Mouse (Mus musculus) layer of hippocampus, postnatal 25 days (tissue): ENCODE measurements at regions not wholly inside any gene's neighbourhood (a gene's known extent, or its start where the extent isn't known, plus 50 kb on each side); places are given as distances from the start of the nearest gene placed in this dataset.
"Not testable (repeated sequence)": the region's sequence is repeated elsewhere in the genome, so short reads cannot be mapped to it uniquely, and the experiment has no call there.

ENCODE experiments used
- DNase-seq, 2 experiments: peaks; one replicate each; pipeline ENCODE4 v3.0.0; 2022; ENCODE audit warnings: mixed read lengths in 2 of 2, low spot score in 1 of 2; ENCODE audit errors: extremely low spot score in 1 of 2

GRCm38 (mm10) chr14:19080001-19080400 lies 185.9 kb upstream of the Ube2e2 start:
- not testable (repeated sequence) for DNase-seq

GRCm38 (mm10) chr14:19041984-19042760 lies 148.1 kb upstream of the Ube2e2 start:
- peak; percentile 60 to 68 for DNase-seq

GRCm38 (mm10) chr14:19020102-19020501 lies 126.0 kb upstream of the Ube2e2 start:
- DNase-seq: no peak

- DNase-seq: no peak
Observed at GRCm38 (mm10) chr14:19015406-19015805, 121.3 kb upstream of the Ube2e2 start.

- DNase-seq: not testable (repeated sequence)
Observed at GRCm38 (mm10) chr14:19013558-19013957, 119.5 kb upstream of the Ube2e2 start.

- peak; percentile 7 to 14 for DNase-seq
Observed at GRCm38 (mm10) chr14:18983901-18984300, 89.8 kb upstream of the Ube2e2 start.

- no peak for DNase-seq
Observed at GRCm38 (mm10) chr14:18963864-18964263, 69.8 kb upstream of the Ube2e2 start.

GRCm38 (mm10) chr14:18963287-18963686 lies 69.2 kb upstream of the Ube2e2 start:
- no peak for DNase-seq
